Mouse (Mus musculus): ENCODE data around the gene Atg2a.
"Not testable (repeated sequence)": the region's sequence is repeated elsewhere in the genome, so short reads cannot be mapped to it uniquely, and the experiment has no call there.

Atg2a gene

GRCm38 (mm10) chr19:6277661-6278438 lies 36.4 kb downstream of the Atg2a start:
- DNase-seq = no peak

DNA sequence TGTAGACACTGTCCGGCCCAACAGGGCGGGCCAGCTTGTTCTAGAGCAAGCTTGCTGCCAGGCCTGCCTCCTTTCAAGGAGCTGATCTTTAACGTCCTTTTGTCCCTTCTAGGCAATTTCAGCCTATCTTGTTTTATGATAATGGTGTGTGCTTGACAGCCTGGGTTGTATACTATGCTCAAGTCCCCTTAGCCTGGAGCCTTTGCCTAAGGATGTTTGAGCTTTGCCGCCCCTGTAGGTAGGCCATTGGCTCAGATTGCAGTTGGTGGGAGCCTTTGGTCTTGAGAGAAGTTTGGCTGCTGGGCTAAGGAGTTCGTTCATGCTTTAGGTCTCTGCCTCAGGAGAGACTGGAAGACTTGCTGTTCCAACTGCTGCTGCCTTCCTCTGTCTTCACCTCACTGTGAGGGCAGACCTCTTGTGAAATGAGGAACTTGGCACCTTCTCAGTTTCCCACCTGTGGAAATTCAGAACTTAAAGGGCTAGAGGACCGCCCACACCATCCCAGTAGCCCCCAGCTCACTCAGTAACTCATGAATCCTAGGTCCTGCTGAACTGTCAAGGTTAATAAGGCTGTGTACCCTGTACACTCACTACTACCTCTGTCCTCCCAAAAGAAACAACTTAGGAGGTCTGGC lies 37.1 kb downstream of the Atg2a start:
- no peak for DNase-seq

DNA sequence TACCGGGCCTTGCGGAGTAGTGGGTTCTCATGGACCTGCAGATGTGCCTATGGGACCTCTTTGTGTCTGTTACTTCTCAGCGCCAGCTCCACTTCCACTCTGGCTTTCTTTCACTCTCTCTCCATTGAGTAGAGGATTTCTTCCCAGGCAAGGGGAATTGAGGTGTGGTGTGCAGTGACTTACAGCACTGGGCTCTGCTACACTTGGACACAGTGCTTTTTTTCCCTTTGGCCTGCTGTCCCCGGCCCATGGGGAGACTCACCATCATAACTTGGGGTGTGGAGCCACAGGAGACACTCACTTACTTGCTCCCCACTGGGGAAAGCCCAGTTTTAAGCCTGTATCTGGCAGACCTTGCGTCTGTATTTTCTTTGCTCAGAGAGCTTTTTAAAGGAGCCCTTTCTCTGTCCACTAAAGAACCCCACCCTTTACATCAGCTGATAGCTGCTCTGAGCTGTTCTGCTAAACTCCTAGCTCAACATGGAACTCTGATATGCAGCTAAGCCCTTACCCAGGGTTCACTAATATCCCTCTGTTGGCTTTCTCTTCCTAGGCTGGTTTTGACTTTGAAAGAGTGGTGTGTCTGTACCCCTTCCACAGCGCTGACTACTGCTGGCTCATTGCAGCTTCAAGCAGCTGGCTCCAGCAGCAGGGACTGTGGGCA lies 38.1 kb downstream of the Atg2a start:
- DNase-seq = no peak

DNA sequence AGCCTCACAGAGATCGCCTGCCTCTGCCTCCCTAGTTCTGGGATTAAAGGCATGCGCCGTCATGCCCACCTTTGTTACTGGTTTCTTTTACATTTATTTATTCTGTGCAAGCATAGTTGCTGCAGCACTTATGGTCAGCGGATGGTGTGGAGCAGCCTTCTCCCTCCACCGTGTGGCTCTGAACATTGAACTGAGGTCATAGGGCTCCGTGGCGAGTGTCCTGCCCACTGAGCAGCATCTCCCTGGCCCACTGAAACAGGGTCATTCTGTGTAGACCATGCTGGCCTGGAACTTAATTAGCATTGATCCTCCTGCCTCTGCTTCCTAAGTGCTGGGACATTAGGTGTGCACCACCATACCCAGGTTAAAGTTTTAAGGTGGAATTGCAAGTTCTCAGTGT lies 39.1 kb downstream of the Atg2a start:
- DNase-seq = no peak

DNA sequence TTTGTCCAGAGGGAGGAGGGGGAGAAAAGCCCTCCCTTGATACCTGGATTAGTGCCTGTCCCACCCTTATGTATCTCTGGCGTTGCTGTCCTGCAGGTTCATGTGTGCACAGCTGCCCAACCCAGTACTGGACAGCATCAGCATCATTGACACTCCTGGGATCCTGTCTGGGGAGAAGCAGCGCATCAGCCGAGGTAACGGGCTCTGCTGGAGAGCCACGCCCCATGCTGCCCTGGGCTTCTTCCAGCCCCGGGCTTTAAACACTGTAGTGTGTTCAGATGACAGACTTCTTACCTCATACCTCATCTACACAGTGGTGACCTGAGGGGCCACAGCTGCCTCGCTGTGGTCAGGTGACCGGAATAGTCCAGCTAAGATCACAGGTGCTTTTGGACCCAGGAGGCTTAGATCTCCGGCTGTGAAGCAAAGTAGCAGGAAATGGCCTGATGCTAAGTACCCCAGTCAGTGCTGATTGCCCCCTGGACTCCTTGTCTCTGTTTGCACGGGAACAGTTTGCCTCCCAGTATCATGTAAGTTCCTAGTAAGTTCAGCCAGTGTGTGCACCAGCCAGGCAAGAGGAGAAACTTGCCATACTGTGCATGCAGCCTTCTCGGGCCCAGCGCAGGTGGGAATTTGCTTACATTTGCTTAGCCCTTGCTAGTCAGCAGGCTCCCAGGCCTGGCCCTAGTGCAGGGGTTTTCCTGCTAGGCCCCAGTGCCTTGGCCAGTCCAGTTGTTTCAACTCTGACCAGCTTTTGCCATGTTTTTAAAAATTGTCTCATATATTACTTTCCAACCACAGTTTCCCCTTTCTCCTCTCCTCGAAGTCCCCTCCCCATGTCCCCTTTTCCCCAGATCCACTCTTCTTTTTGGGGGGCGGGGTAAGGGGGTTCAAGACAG lies 39.9 kb downstream of the Atg2a start:
- DNase-seq = no peak

- no peak for DNase-seq
Observed at GRCm38 (mm10) chr19:6283001-6283400, 41.5 kb downstream of the Atg2a start.

DNA sequence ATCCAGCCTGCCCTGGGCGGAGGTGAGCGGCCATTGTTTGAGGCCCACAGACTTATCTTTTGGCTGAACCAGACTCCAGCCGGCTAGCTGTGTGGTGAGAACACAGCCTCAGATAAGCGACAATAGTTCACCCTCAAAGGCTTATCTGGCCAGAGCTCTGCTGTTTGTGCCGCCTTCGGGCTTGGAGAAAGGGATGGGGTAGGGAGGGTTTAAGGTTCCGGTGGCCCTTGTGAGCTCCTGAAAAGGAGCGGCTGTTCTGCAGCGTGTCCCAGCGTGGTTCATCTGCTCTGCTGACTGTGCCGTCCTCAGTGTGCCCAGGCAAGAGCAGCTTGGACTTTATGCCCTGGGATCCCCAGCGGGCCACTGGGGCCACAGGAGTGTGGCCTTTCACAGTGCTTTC lies 43.0 kb downstream of the Atg2a start:
- DNase-seq = no peak

DNA sequence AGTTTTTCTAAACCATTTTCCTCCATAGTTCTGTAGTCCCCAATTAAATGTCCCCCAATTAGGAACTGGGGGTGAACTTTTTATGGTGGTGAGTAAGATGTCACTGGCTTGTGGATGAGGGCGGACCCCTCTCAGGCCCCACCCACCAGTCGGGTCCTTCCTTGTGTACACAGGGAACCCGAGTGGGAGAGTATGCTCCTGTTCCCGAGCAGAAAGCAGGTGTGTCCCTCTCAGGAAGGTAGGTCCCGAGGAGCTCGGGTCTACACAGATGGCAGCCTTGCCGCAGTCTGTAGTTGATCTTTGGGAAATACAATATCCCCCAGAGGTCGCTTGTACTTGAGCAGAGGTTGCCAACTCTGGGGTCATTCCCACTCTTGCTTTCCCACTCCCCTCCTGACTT lies 43.8 kb downstream of the Atg2a start:
- DNase-seq = no peak

GRCm38 (mm10) chr19:6285632-6286433 lies 44.4 kb downstream of the Atg2a start:
- no peak for DNase-seq

- no peak for DNase-seq
Observed at GRCm38 (mm10) chr19:6286434-6287401, 45.2 kb downstream of the Atg2a start.

GRCm38 (mm10) chr19:6288236-6288894 lies 46.9 kb downstream of the Atg2a start:
- DNase-seq = no peak

- no peak for DNase-seq
Observed at GRCm38 (mm10) chr19:6289696-6290238, 48.3 kb downstream of the Atg2a start.

DNA sequence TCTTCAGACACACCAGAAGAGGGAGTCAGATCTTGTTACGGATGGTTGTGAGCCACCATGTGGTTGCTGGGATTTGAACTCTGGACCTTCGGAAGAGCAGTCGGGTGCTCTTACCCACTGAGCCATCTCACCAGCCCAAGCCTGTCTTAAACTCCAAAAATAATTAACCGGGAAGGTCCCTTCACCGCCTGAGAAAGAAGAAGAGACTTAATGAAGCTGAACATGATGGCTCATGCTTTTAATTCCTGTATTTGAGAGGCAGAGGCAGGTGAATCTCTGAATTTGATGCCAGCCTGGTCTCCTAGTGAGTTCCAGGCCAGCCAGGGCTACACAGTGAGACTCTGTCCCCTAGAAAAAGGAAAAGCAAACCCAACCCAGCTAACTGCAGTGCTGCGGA lies 49.2 kb downstream of the Atg2a start:
- not testable (repeated sequence) for DNase-seq

- DNase-seq = no peak
Observed at GRCm38 (mm10) chr19:6291117-6291781, 49.8 kb downstream of the Atg2a start.

DNA sequence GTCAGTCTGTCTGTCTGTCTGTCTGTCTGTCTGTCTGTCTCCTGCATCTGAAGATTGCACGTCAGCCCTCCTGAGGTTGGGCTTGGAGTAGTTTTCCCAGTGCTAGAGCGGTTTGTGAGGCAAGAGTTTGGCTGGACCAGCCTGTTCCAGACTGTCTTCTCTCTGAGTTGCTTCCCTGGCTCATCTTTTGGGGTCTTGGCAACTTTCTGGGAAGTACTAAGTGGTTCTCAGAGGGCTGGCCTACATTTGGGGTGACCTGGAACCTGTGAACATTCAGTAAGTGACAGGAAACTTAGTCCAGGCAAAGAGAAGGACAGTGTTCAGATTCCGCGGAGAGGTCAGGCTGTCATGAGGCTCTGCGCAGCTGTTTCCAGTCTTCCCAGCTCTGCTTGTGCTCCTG lies 50.8 kb downstream of the Atg2a start:
- DNase-seq = no peak

DNA sequence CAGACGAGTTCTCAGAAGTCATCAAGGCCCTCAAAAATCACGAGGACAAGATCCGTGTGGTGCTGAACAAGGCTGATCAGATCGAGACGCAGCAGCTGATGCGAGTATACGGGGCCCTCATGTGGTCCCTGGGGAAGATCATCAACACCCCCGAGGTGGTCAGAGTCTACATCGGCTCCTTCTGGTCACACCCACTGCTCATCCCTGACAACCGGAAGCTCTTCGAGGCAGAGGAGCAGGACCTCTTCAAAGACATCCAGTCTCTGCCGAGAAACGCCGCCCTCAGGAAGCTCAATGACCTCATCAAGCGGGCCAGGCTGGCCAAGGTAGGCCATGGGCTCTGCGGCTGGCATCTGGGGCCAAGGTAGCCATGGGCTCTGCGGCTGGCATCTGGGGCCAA lies 52.8 kb downstream of the Atg2a start:
- no peak for DNase-seq

- no peak for DNase-seq
Observed at GRCm38 (mm10) chr19:6296551-6297210, 55.2 kb downstream of the Atg2a start.

DNA sequence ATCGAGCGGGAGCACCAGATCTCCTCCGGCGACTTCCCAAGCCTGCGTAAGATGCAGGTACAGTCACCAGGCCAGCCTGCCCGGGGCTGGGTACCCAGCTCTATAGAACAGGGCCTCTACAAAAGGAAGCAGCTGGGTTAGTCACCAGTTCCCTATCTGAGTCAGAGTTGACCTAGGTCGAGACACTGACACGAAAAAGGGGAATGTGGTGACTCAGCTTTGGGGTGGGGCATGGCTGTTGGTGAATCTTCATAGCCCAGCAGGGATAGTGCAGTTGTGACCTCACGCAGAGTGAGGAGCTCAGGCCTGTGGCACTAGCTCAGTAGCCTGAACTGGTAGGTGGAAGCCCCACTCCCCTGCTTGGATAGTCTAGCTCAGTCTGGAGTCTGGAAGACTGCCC lies 56.2 kb downstream of the Atg2a start:
- DNase-seq = no peak

DNA sequence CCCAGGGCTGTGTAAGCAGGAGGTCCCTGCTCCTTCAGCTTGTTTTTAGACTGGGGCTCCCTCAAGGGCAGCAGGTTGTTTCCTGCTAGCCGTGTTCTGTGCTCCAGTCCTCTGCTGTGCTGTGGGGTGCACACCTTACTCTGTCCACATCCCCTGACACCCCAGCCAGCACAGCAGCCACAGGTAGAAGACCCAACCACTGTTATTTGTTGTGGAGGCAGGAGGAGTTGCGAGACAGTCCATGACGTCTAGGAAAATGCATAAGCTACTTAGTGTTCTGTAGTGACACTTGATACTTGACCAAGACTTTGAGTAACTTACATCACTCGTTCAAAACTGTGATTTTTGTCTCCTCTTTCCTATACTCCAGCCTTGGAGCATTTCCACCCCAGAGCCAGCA lies 57.5 kb downstream of the Atg2a start:
- no peak for DNase-seq
